Mouse (Mus musculus) right cerebral cortex, postnatal 10 days (tissue): Measurements from ENCODE around the gene Ten1.
A peak's percentile ranks its signal among the peaks of the same experiment; 100 is the strongest.

Source experiments
- DNase-seq, 2 experiments: peaks; one replicate each; pipeline ENCODE4 v3.0.0; 2021; ENCODE audit warnings: low spot score in 2 of 2

Ten1 gene

DNA sequence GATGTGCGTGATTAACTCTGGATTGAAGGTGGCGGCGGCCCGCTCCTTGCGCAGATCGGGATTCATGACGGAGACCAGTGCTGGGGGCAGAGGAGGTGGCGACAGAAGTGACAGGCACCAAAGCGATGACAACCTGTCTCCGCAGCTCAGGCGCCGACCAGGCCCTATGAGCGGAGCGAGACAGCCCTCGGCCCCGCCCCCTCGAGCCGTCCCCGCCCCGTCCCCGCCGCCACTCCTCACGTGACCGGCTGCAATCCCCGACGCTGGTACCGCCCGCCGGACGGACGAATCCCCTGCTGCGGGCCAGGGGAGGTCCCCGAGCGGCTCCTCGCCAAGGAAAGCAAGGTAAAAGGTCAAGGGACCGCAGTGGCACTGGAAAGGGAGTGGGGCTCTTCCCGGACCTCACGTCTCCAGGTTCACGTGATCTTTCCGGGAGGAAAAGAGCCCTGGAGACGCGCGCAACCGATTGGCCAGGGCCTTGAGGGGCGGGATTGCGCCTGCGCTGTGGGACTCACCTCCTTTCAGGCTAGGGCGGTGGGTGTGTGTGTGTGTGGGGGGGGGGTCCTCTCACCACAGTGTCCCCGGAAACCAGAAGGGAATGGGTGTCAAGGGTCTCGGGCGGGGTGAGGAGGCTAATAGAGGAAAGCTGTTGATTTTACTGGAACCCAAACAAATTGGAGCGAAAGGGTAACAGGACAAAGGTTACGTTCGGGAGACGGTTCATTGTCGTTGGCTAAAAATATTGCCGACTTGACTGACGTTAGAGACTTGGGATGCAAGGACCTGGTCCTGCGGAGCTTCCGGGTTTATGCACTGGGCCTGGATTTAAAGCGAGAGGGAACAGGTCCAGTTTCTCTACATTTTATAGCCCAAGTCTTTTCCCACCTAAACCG lies at the start of gene Ten1, which contains the start of gene Acox1:
Gene Ten1, plus strand, starts transcription at position 217 of the 893 bp plus-strand sequence.
Gene Acox1, minus strand, starts transcription at position 407 of the 893 bp plus-strand sequence.
- peak; percentile 97 to 98 for DNase-seq

DNA sequence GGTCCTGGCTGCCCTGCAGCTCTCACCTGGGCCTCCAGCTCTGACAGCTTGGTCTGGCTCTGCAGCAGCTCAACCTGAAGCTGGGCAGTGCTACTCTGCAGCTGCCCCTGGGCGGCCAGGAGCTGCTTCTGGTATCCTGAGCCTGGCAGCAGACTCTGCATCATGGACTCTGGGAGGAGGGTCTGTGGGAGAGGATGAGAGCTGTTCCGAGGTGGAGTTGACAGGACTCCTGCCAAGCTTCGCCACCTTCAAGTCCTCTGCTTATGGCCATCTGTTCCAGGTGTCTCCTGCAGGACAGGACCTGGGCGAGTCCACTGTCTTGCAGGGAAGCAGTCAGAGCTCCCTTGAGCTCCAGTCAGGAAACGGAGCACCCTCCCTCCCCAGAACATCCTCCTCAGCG lies 49.3 kb upstream of the Ten1 start:
- DNase-seq = no peak

DNA sequence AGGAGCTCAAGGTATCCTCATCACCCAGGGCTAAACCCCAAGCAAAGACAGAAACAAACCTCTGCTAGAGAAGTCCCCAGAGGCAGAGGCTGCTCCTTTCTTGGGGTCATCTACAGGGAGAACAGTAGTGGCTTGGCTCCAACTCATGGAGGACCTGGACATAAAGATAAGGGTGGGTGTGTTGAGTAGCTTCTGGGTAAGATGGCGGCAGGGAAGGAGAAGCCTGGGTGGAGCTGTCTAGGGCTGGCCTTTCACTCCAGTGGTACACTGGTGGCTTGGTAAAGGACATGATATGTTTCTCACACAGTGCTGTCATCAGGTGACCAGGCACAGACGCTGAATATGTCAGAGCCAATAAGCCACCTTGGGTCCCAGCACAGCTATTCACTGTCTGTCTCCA lies 47.7 kb upstream of the Ten1 start:
- DNase-seq = no peak

DNA sequence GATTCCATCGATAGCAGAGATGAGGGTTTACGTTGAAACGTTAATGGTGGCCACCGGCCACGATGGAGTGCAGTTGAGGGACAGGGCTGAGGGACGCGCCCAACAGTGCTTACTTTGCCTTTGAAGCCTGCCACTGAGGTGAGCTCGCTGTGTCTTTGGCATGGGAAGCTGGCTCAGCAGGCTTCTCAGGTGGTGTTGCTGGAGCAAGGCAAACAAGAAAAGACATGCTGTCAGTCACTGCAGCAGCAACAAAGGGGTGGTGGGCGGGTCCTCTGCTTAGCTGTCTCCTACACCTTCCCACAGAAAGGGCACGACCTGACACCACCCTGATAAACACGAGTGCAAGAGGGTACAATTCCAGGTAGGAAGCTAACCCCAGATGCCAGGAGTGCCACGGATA lies 37.3 kb upstream of the Ten1 start:
- DNase-seq = no peak

DNA sequence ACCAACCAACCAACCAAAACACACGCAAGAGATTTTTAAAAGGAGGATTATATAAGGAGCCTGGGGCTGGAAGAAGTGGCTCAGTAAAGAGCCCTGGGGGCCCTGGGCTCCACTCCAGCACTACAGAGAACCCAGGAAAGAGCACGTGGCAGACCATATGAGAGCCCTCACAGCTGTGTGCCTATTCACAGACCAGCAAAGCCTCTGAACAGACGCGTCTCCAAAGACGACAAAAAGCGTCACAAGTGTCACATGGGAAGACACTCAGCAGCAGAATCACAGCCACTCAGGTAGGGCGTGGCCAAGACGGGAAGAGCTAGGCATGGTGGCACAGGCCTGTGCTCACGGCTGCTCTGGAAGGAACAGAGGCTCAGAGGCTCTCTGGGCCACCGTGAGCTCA lies 36.5 kb upstream of the Ten1 start:
- DNase-seq = peak; percentile 72 to 86

DNA sequence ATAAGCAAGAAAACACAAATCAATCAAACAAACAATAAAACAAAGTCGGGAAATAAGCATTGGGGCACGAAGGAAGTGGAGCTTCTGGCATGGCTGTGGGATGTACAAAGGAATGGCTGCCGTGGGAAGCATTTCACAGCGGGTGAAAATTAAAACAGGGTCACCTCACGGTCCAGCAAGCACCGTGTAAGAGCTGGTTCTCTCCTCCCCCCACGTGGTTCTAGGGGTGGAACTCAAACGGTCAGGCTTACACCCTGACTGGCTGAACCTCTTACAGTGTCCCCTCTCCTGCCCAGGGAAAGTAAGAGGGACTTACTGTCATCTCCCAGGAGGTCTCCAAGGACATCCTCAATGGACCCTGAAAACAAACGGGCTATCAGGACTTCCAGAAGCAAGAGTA lies 35.7 kb upstream of the Ten1 start:
- no peak for DNase-seq

DNA sequence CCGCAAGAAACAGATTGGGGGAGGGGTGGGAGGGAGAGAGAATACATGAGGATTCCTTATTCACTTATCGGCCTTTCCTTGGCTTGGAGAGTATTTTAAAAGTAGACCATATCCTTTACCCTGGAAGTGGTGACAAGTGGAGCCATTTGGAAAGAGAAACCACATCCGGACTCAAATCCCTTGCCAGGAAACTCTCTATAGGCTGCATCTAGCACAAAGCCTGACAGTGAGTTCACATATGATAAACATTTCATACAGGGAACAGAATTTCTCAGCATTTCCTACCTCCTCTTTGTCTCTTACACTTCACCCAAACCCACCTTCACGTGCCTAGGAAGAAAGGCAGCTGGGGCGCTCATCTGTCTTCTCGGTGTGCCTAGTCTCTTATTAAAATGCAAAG lies 31.4 kb upstream of the Ten1 start:
- DNase-seq = no peak

DNA sequence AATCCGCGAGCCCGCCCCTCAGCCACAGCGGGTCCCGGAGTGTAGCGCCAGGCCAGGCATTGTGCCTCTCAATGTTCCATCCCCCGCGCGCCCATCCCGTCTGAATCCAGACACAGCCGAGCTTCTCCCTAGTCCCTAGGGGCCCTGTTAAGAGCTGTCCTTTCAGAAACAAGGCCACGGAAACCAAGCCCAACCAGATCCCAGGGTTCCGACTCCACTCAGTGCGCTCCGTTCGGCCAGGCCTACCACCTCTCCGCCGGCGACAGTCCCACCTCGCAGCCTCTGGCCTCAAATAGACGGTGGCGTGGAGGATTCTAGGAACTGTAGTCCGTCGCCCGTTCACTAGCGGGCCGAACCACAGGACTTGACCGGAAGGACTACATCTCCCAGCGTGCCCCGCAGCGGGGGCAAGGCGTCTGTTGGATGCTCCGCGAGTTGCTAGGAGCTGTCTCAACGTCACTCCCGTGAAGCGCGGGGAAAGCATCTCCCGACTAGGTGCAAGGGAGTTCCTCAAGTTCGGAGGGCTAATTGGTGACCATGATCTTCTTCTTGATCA lies 30.7 kb upstream of the Ten1 start, which contains the start of gene Fbf1:
Gene Fbf1, minus strand, starts transcription at position 283 of the 556 bp plus-strand sequence.
- DNase-seq = peak; percentile 98

DNA sequence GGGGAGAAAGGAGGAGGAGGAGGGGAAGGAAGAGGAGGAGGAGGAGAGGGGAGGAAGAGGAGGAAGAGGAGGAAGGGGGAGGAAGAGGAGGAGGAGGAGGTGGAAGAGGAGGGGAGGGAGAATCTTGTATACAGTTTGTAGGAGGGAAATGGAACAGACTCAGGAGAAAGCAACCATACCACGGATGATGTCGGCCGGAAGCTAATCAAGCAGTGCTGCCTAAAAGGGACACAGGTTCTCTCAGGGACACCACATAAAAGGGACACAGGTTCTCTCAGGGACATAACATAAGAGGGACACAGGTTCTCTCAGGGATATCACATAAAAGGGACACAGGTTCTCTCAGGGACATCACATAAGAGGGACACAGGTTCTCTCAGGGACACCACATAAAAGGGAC lies 29.4 kb upstream of the Ten1 start:
- no peak for DNase-seq

DNA sequence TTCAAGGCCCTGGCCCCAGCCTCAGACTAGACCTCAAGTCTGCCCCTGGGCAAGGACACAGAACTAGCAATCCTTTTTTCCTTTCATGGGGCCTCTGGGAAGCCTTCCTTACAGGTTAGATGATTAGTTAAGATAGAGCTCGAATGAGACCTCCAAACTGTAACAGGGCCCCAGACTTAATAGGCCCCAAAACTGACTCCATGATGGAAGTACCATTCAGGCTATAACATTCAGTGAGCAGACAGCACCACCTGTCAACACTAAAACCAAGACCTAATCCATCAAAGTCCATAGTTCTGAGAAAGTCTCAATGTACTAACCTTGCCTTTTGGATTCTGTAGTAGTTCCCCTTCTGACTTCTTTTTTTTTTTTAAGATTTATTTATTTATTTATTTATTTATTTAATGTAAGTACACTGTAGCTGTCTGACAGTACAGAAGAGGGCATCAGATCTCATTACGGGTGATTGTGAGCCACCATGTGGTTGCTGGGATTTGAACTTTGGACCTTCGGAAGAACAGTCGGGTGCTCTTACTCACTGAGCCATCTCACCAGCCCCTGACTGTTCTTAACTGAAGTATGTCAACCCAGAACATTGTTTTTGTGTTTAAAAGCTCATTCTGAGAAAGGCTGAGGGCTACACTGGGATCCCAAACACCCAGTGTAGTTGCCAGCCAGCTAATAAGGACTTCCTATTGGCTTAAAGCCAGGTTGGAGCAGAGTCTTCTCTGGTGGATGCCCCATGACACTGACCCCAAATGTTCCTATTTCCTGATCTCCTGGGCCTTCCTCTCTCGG lies 28.5 kb upstream of the Ten1 start:
- no peak for DNase-seq

DNA sequence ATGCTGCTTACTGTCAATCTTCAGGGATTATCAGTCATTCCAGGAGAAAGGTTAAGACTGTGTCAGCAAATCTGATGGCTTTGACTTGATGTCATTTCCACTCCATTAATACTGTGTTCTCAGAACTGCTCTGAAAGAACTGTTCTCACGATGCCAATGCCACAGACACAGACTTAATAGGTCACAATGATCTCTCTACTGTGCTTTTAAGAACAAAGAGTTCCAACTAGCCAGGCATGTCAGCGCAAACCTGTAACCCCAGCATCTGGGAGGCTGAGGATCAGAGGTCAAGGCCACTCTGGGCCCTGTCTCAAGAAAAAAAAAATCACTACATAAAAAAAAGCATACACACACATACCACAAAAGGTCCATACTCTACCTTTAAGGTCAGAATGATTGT lies 26.7 kb upstream of the Ten1 start:
- no peak for DNase-seq

DNA sequence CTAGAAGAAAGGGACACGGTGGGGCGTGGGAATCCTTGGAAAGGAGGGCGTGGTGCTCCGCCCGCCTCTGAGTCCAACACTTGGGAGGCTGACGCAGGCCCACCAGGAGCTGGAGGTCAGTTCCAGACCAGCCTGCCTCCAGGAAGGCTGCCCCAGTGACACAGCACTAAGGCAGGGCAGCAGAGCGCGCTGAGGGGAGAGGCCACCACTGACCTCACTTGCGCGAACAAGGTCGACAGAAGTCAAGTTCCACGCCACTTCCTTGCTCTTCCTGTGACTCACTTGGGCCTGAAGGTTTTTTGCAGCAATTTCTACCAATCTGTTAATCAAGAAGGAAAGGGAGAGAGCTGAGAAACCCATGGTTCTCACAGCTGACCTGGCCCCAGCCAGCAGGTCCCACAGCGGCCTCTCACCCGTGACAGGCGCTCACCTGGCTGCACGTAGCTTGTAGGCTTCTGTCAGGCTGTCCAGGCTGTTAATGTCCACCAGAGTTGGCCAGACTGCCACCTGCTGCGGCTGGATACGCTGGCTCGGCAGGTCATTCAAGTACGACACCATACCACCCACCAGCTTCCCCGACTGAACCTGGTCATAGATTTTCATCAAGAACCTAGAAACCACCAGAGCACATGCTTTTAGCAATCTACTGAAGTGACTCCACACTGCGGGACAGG lies 23.7 kb upstream of the Ten1 start:
- no peak for DNase-seq

DNA sequence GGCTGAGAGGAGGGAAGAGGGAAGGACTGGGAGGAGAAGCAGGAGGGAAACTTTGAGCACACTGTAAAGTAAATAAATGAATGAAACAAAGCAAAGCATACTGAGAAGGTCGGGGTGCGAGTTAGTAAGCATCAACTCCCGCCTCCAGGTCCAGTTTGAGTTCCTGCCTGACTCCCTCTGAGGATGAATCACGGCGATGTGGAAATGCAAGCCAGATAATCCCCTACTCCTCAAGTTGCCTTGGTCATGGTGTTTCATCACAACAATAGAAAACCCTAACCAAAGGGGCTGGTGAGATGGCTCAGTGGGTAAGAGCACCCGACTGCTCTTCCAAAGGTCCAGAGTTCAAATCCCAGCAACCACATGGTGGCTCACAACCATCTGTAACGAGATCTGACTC lies 22.6 kb upstream of the Ten1 start:
- no peak for DNase-seq

DNA sequence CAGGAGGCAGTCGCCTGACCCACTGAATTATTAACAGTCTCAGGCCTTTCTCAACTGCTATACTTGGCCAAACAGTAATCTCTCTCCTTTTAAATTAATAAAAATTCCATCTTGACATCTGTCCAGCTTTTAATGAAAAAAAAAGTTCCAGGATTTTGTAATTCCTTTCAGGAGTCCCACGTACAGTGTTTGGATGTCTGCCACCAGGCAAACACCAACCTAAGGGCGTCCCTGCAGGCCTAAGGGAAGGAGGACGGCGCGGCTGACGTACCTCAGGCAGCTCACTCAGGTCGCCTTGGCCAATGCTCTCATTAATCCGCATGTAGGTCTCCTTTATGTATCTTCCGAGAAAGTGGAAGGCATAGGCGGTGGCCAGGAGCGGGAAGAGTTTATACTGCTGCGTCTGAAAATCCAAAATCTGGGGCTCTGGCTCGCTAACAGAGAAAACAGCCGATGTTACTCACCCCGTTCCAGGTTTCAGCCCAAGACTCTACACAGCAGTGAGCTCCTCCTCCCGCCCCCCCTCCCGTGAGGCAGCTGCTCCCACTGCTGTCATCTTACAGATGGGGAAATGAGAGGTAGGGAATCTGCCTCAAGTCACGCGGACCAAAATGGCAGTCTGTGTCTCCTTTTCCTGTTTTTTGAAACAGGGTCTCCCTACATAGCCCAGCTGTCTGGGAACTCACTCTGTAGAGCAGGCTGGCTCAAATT lies 20.1 kb upstream of the Ten1 start:
- no peak for DNase-seq

DNA sequence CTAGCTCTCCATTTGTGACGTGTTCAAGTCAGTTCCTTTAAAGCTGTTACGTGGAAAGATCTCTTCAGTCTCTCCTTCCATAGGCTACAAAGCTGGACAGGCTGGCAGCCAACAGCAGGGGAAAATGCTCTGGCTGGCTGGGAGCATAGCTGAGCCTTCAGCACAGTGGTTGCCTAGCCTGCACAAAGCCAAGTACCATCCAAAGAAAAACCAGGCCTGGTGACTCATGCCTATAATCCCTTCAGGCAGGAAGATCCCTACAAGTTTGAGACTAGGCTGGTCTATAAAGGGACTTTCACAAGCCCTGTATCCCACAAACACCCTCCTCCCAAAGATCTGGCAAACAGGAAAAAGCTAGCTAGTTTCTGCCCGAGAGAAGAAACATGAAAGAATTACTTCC lies 12.8 kb upstream of the Ten1 start:
- DNase-seq = peak in 1 of 2 experiments; percentile 54

DNA sequence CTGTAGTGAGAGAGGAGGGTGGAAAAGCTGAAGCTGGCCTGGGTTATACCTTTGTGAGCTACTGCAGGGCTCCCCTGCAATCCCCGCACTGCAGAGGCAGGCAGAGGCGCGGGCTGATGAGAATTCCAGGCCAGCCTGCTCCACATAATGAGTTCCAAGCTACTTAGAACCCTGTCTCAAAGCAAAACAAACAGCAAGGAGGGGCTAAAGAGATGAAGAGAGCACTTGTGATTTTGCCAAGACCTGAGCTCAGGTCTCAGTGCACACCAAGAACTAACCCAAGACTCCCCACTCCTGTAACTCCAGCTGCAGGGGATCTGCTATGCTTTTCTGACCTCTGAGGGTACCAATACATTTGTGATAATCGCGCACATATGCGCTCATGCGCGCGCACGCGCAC lies 12.3 kb upstream of the Ten1 start:
- DNase-seq = no peak

DNA sequence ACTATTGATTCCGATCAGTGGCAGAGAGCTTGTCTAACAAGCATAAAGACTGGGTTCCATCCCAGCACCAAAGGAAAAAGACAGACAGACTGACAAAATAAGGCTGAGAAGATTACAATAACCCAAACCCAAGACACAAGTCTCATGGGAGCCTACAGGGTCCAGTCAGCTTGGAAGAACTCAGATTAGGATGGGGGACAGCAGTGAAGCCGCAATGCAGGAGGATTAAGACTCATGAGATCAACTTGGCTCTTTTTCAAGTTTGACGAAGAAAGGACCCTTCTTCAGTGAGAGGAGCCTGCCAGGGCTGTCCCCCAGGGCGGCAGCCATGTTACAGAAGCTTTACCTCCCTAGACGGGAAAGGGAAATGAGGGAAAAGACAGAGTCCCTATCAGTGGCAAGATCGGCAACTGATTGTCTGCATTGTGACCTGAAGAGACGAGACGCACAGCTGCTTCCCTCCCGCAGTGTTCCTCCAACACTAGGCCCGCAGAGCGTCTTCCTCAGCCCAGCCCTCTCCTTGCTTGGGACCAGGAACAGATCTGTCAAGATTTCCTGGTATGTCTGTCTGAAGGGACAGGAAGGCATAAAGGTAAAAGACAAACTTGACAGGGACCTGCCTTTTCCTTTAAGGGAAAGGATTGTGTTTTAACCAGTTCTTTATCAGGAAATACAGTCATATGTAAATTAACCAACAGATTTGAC lies 11.3 kb upstream of the Ten1 start:
- no peak for DNase-seq

DNA sequence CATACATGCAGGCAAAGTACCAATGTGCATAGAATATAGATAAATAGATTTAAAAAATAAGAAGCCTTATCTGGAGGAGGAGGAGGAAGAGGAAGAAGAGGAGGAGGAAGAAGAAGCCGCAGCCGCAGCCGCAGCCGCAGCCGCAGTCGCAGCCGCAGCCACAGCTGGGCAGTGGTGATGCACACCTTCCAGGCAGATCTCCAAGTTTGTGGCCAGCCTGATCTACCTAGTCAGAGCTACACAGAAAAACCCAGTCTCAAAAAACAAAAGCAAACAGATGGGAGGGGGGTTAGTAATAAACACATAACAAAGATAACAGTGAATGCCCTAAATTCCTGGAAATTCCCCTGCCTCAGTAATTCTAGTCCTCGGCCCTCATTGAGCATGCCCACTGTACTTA lies 4.0 kb upstream of the Ten1 start:
- DNase-seq = no peak

DNA sequence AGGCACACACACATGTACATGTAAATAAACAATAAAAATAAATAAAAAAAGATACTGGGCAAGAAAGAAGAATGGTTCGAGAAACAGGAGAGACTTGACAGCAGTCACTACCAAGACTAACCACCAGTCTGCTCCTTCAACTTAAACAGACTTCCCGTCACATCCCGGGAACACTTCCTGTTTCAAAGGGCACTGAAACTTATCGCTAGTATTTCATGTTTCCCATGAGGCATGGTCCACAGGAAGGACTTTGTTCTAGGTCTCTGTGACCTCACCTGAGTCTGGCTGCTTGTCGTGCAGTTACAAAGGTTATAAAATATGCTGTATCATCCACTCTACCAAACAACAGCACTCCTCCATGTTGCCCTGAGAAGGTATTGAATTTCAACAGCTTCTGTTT lies 3.4 kb upstream of the Ten1 start:
- no peak for DNase-seq

DNA sequence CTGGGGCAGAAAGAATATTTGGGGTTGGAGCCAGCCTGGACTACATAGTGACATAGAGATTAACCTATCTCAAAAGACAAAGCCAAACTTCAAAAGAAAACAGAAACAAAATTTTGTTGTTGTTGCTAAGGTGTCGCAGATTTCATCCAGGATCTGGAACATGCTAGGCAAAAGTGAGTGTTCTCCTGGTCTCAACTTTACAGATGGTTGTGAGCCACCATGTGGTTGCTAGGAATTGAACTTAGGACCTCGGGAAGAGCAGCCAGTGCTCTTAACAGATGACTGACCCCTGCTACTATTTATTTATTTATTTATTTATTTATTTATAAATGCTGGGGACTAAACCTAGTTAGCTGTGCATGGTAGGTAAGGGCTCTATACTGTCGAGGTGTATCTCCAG lies 2.3 kb upstream of the Ten1 start:
- DNase-seq = no peak
